Mouse (Mus musculus): Measurements from ENCODE around the gene Gm21693. TPM values are rescaled to one million over a fixed set of nuclear protein-coding genes. Genes with fewer than 3 reads are reported as not detected.
"Not testable (repeated sequence)": the region's sequence is repeated elsewhere in the genome, so short reads cannot be mapped to it uniquely, and the experiment has no call there.

Gm21693 gene
- polyA plus RNA-seq (2012; rRNA removed), result not detected in 2 replicates
- not detected in 2 replicates for polyA plus RNA-seq (2014; fragmentation: Nextera tagmentation; extraction: Ambion mirVana)

DNA sequence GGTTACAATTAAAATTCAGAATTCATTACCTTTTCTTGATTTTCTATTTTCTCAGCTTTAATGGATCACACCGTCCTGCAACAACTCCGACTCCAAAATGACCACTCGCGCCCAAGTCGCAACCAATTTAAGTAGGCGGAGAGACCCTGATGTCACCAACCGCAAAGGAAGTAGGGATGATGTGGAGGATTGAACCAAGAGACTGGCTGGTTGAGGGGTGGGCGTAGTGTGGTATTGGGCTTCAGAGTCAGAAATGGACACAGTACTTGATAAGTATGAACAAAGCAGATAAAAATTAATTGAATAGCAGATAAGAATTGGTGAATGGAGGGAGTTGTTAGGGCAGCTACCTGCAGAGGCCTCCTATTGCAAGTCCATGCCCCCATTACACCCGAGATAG is at the start of gene Gm21693:
Gene Gm21693 (minus strand): TSS at position 101 of the 400 bp plus-strand sequence.
- not testable (repeated sequence) for H3K36me3 ChIP-seq (ENCODE audit: control insufficient read depth, insufficient read depth, low read length); H3K4me3 ChIP-seq (replicated peaks; ENCODE audit: low read length); DNase-seq (ENCODE audit: low spot score); H3K9me3 ChIP-seq (ENCODE audit: control insufficient read depth, low read length); ATAC-seq (ENCODE audit: low FRiP score, low read depth); H3K4me2 ChIP-seq (replicated peaks; ENCODE audit: low read depth, low read length, severe bottlenecking); H3K4me1 ChIP-seq (ENCODE audit: control insufficient read depth, insufficient read depth, low read length); H3K27ac ChIP-seq (replicated peaks; ENCODE audit: low read depth, low read length); H3K9ac ChIP-seq (ENCODE audit: low read depth, low read length, severe bottlenecking); H3K27me3 ChIP-seq (ENCODE audit: control insufficient read depth, insufficient read depth, low read length)
- no CpG with 5 or more reads among the region's 9 CpGs for WGBS

DNA sequence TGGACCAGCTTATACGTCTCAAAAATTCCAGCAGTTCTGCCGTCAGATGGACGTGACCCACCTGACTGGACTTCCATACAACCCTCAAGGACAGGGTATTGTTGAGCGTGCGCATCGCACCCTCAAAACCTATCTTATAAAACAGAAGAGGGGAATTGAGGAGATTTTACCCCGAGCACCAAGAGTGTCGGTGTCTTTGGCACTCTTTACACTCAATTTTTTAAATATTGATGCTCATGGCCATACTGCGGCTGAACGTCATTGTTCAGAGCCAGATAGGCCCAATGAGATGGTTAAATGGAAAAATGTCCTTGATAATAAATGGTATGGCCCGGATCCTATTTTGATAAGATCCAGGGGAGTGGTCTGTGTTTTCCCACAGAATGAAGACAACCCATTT is 4.5 kb downstream of the Gm21693 start:
- H3K4me1 ChIP-seq (ENCODE audit: control insufficient read depth, insufficient read depth, low read length); H3K9ac ChIP-seq (ENCODE audit: low read depth, low read length, severe bottlenecking); ATAC-seq (ENCODE audit: low FRiP score, low read depth); DNase-seq (ENCODE audit: low spot score); H3K9me3 ChIP-seq (ENCODE audit: control insufficient read depth, low read length); H3K4me2 ChIP-seq (replicated peaks; ENCODE audit: low read depth, low read length, severe bottlenecking); H3K4me3 ChIP-seq (replicated peaks; ENCODE audit: low read length); H3K36me3 ChIP-seq (ENCODE audit: control insufficient read depth, insufficient read depth, low read length); H3K27me3 ChIP-seq (ENCODE audit: control insufficient read depth, insufficient read depth, low read length); H3K27ac ChIP-seq (replicated peaks; ENCODE audit: low read depth, low read length): not testable (repeated sequence)
- no CpG with 5 or more reads among the region's 11 CpGs for WGBS

DNA sequence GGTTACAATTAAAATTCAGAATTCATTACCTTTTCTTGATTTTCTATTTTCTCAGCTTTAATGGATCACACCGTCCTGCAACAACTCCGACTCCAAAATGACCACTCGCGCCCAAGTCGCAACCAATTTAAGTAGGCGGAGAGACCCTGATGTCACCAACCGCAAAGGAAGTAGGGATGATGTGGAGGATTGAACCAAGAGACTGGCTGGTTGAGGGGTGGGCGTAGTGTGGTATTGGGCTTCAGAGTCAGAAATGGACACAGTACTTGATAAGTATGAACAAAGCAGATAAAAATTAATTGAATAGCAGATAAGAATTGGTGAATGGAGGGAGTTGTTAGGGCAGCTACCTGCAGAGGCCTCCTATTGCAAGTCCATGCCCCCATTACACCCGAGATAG is 38.8 kb downstream of the Gm21693 start, which contains the start of gene Gm21677:
Gene Gm21677 (minus strand): TSS at position 101 of the 400 bp plus-strand sequence.
- H3K36me3 ChIP-seq (ENCODE audit: control insufficient read depth, insufficient read depth, low read length); H3K4me3 ChIP-seq (replicated peaks; ENCODE audit: low read length); H3K4me1 ChIP-seq (ENCODE audit: control insufficient read depth, insufficient read depth, low read length); H3K27me3 ChIP-seq (ENCODE audit: control insufficient read depth, insufficient read depth, low read length); H3K4me2 ChIP-seq (replicated peaks; ENCODE audit: low read depth, low read length, severe bottlenecking); H3K9me3 ChIP-seq (ENCODE audit: control insufficient read depth, low read length); H3K9ac ChIP-seq (ENCODE audit: low read depth, low read length, severe bottlenecking); ATAC-seq (ENCODE audit: low FRiP score, low read depth); H3K27ac ChIP-seq (replicated peaks; ENCODE audit: low read depth, low read length); DNase-seq (ENCODE audit: low spot score): not testable (repeated sequence)
- WGBS, result no CpG with 5 or more reads among the region's 9 CpGs

Other genes starting within 250 kb of the Gm21693 start
- 0.09 TPM in 1 of 2 replicates, not detected in the other for gene Gm21677, start 38.9 kb downstream of the Gm21693 start, polyA plus RNA-seq (2012; rRNA removed)
- gene Gm21677, start 38.9 kb downstream of the Gm21693 start, polyA plus RNA-seq (2014; fragmentation: Nextera tagmentation; extraction: Ambion mirVana), result not detected in 2 replicates
- 0.04 TPM in 1 of 2 replicates, not detected in the other for gene Gm21704, start 64.8 kb upstream of the Gm21693 start, polyA plus RNA-seq (2012; rRNA removed)
- not detected in 2 replicates for gene Gm21704, start 64.8 kb upstream of the Gm21693 start, polyA plus RNA-seq (2014; fragmentation: Nextera tagmentation; extraction: Ambion mirVana)
- gene Gm21708, start 64.8 kb upstream of the Gm21693 start, polyA plus RNA-seq (2012; rRNA removed), result not detected in 2 replicates
- gene Gm21708, start 64.8 kb upstream of the Gm21693 start, polyA plus RNA-seq (2014; fragmentation: Nextera tagmentation; extraction: Ambion mirVana), result not detected in 2 replicates